Mouse (Mus musculus) MEL (cell line): ENCODE results near the gene Spem1. TPM values are rescaled to one million over a fixed set of nuclear protein-coding genes. Genes with fewer than 3 reads are reported as not detected.

ENCODE experiments used
- DNase-seq: peaks from one replicate; pipeline ENCODE4 v3.0.0; 2011; ENCODE audit warnings: low read depth, low spot score
- H3K27ac ChIP-seq: 2 replicates; pipeline ENCODE4 v1.5.1; 2012; ENCODE audit warnings: low read depth, mild to moderate bottlenecking, control low read depth, low read length, moderate library complexity; ENCODE audit not compliant: control insufficient read depth
- H3K27me3 ChIP-seq, 2 experiments: fragments of 150-350 bp in 1 of 2; sonication (generic) in 1 of 2; 2 replicates each; pipeline ENCODE4 v1.6.1; 2012; ENCODE audit warnings: low read length in 2 of 2, mild to moderate bottlenecking in 2 of 2, improper control_type of control experiment in 1 of 2, moderate library complexity in 1 of 2; ENCODE audit not compliant: insufficient read depth in 2 of 2, control insufficient read depth in 1 of 2
- H3K36me3 ChIP-seq, 2 experiments: 2 replicates each; pipeline ENCODE4 v1.6.1; 2012 to 2014; ENCODE audit warnings: low read length in 2 of 2, improper control_type of control experiment in 1 of 2, inconsistent platforms in 1 of 2, mild to moderate bottlenecking in 1 of 2; ENCODE audit not compliant: insufficient read depth in 2 of 2, control insufficient read depth in 1 of 2
- H3K4me1 ChIP-seq, 2 experiments: fragments of 150-350 bp in 1 of 2; sonication (generic) in 1 of 2; 2 replicates each; pipeline ENCODE4 v1.6.1; 2012; ENCODE audit warnings: low read length in 2 of 2, improper control_type of control experiment in 1 of 2, mild to moderate bottlenecking in 1 of 2; ENCODE audit not compliant: insufficient read depth in 2 of 2, control insufficient read depth in 1 of 2
- H3K4me3 ChIP-seq, 2 experiments: fragments of 150-350 bp in 1 of 2; sonication (generic) in 1 of 2; 2 replicates each; pipeline ENCODE4 v1.5.1; 2012; ENCODE audit warnings: low read depth in 2 of 2, low read length in 2 of 2, mild to moderate bottlenecking in 2 of 2, moderate library complexity in 2 of 2, control low read depth in 1 of 2, improper control_type of control experiment in 1 of 2; ENCODE audit not compliant: control insufficient read depth in 1 of 2, insufficient read depth in 1 of 2
- H3K79me2 ChIP-seq: 2 replicates; pipeline ENCODE4 v1.6.1; 2012; ENCODE audit warnings: mild to moderate bottlenecking, low read length, moderate library complexity; ENCODE audit not compliant: control insufficient read depth, poor library complexity, insufficient read depth
- H3K9ac ChIP-seq: 2 replicates; pipeline ENCODE4 v1.6.1; 2012; ENCODE audit warnings: low read depth, mild to moderate bottlenecking, control low read depth, low read length, moderate library complexity; ENCODE audit not compliant: control insufficient read depth, poor library complexity, severe bottlenecking
- H3K9me3 ChIP-seq: fragments of 150-350 bp; sonication (generic); replicated peaks from 2 replicates; pipeline ENCODE4 v1.6.1; 2012; ENCODE audit warnings: mild to moderate bottlenecking, low read length, improper control_type of control experiment, moderate library complexity; ENCODE audit not compliant: insufficient read depth
- CHD2 ChIP-seq: IDR thresholded peaks from 2 replicates; pipeline ENCODE4 v1.6.1; 2011; ENCODE audit warnings: low read length, improper control_type of control experiment
- ELF1 ChIP-seq: IDR thresholded peaks from 2 replicates; pipeline ENCODE4 v1.6.1; 2014; ENCODE audit warnings: low read depth, mild to moderate bottlenecking, inconsistent platforms, low read length, improper control_type of control experiment, moderate library complexity
- EP300 ChIP-seq, 2 experiments: IDR thresholded peaks; 2 replicates each; pipeline ENCODE4 v1.6.1; 2011; ENCODE audit warnings: improper control_type of control experiment in 2 of 2, low read length in 2 of 2, low read depth in 1 of 2, mild to moderate bottlenecking in 1 of 2
- ETS1 ChIP-seq: IDR thresholded peaks from 2 replicates; pipeline ENCODE4 v1.6.1; 2012; ENCODE audit warnings: low read depth, mild to moderate bottlenecking, inconsistent platforms, low read length, improper control_type of control experiment, moderate library complexity
- GABPA ChIP-seq: IDR thresholded peaks from 2 replicates; pipeline ENCODE4 v1.6.1; 2012; ENCODE audit warnings: low read depth, mild to moderate bottlenecking, inconsistent platforms, low read length, improper control_type of control experiment, moderate library complexity
- GATA1 ChIP-seq: IDR thresholded peaks from 2 replicates; pipeline ENCODE4 v1.6.1; 2011; ENCODE audit warnings: low read depth, low read length, improper control_type of control experiment
- HCFC1 ChIP-seq: IDR thresholded peaks from 2 replicates; pipeline ENCODE4 v1.6.1; 2012; ENCODE audit warnings: low read depth, mild to moderate bottlenecking, inconsistent platforms, low read length, improper control_type of control experiment, moderate library complexity
- KAT2A ChIP-seq: conservative IDR thresholded peaks from 2 replicates; pipeline ENCODE4 v1.6.1; 2012; ENCODE audit warnings: low read depth, low read length, improper control_type of control experiment, inconsistent platforms
- MAFK ChIP-seq: IDR thresholded peaks from 2 replicates; pipeline ENCODE4 v1.6.1; 2011; ENCODE audit warnings: low read depth, mild to moderate bottlenecking, low read length, improper control_type of control experiment, borderline replicate concordance
- MAX ChIP-seq: IDR thresholded peaks from 2 replicates; pipeline ENCODE4 v1.6.1; 2011; ENCODE audit warnings: low read length, improper control_type of control experiment
- MXI1 ChIP-seq: IDR thresholded peaks from 2 replicates; pipeline ENCODE4 v1.6.1; 2011; ENCODE audit warnings: mild to moderate bottlenecking, low read depth, low read length, improper control_type of control experiment
- MYB ChIP-seq: IDR thresholded peaks from 2 replicates; pipeline ENCODE4 v1.6.1; 2011; ENCODE audit warnings: mild to moderate bottlenecking, low read depth, low read length, improper control_type of control experiment
- MYC ChIP-seq: IDR thresholded peaks from 2 replicates; pipeline ENCODE4 v1.6.1; 2011; ENCODE audit warnings: low read depth, mild to moderate bottlenecking, low read length, improper control_type of control experiment, moderate library complexity
- NELFE ChIP-seq: IDR thresholded peaks from 2 replicates; pipeline ENCODE4 v1.6.1; 2011; ENCODE audit warnings: low read depth, low read length, improper control_type of control experiment
- POLR2A ChIP-seq, 2 experiments: IDR thresholded peaks; 2 replicates each; pipeline ENCODE4 v1.6.1; 2011 to 2012; ENCODE audit warnings: low read length in 2 of 2, mild to moderate bottlenecking in 2 of 2, control low read depth in 1 of 2, improper control_type of control experiment in 1 of 2, low read depth in 1 of 2, moderate library complexity in 1 of 2; ENCODE audit not compliant: control insufficient read depth in 1 of 2, insufficient read depth in 1 of 2, poor library complexity in 1 of 2
- POLR2AphosphoS2 ChIP-seq: IDR thresholded peaks from 2 replicates; pipeline ENCODE4 v1.6.1; 2011; ENCODE audit warnings: low read length, improper control_type of control experiment
- RAD21 ChIP-seq: IDR thresholded peaks from 2 replicates; pipeline ENCODE4 v1.6.1; 2011; ENCODE audit warnings: mild to moderate bottlenecking, low read depth, low read length, improper control_type of control experiment
- SIN3A ChIP-seq: IDR thresholded peaks from 2 replicates; pipeline ENCODE4 v1.6.1; 2012; ENCODE audit warnings: low read length, improper control_type of control experiment, inconsistent platforms
- TAL1 ChIP-seq: IDR thresholded peaks from 2 replicates; pipeline ENCODE4 v1.6.1; 2012; ENCODE audit warnings: mild to moderate bottlenecking, inconsistent platforms, low read length, moderate library complexity, mixed read lengths
- TBP ChIP-seq: IDR thresholded peaks from 2 replicates; pipeline ENCODE4 v1.8.0; 2011; ENCODE audit warnings: low read depth, low read length, improper control_type of control experiment
- TCF12 ChIP-seq: IDR thresholded peaks from 2 replicates; pipeline ENCODE4 v1.6.1; 2014; ENCODE audit warnings: low read depth, mild to moderate bottlenecking, inconsistent platforms, low read length, improper control_type of control experiment, moderate library complexity
- UBTF ChIP-seq: IDR thresholded peaks from 2 replicates; pipeline ENCODE4 v1.6.1; 2012; ENCODE audit warnings: low read depth, mild to moderate bottlenecking, inconsistent platforms, low read length, improper control_type of control experiment, moderate library complexity, borderline replicate concordance; ENCODE audit not compliant: insufficient read depth
- USF2 ChIP-seq, 2 experiments: IDR thresholded peaks; 2 replicates each; pipeline ENCODE4 v1.6.1; 2011 to 2012; ENCODE audit warnings: improper control_type of control experiment in 2 of 2, low read length in 2 of 2, borderline replicate concordance in 1 of 2, inconsistent platforms in 1 of 2, low read depth in 1 of 2, mild to moderate bottlenecking in 1 of 2; ENCODE audit not compliant: insufficient read depth in 1 of 2
- ZC3H11A ChIP-seq: IDR thresholded peaks from 2 replicates; pipeline ENCODE4 v1.6.1; 2012; ENCODE audit warnings: low read depth, mild to moderate bottlenecking, inconsistent platforms, low read length, improper control_type of control experiment
- polyA plus RNA-seq, 2 experiments: library from polyadenylated mRNA; stranded (reverse) in 1 of 2; unstranded in 1 of 2; fragments of >175 nt in 1 of 2; fragments of >200 nt in 1 of 2; gene quantifications; 2 replicates each; pipeline versions ENCODE4 v1.2.1 to v1.2.4; 2012; ENCODE audit warnings: low replicate concordance in 2 of 2, low read depth in 1 of 2; ENCODE audit not compliant: insufficient read length in 2 of 2, insufficient read depth in 1 of 2, missing spikeins in 1 of 2
- total RNA-seq: library from RNA; depleted of rRNA; stranded (reverse); fragments of 300-350 nt; gene quantifications from 2 replicates; pipeline ENCODE4 v1.2.3, GENCODE M21; 2012

Spem1 gene
- total and polyA plus RNA-seq, 3 experiments: 0.15 to 0.19 TPM; not detected in 1

GRCm38 (mm10) chr11:69803786-69804651, 18.0 kb downstream of the Spem1 start (continued):
- TF ChIP-seq TCF12 (no peak), TAL1 (no peak), GATA1 (no peak), NELFE (peak; percentile 14; the same call in 1 of the 2 replicates), ETS1 (no peak)
- TF ChIP-seq, all 39 proteins: peak for 14

DNA sequence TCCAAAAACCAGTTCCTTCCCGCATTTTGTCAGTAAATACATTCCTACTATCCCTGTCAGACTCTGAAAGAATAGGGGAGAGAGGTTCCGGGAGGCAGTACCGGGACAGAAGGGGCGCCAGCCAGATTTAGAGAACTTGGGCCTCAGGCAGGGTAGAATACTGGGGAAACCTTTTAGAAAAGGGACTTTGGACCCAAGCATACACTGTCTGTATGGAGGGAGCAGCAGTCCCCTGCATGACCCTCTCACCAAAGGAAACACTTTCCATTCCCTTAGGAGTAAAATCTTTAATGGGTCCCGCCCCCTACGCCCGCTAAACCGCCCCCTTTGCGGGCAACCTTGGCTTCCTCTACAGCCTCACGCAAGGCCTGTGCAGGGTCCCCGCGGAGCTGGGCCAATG, 18.7 kb downstream of the Spem1 start:
- Histone ChIP-seq H3K79me2 (peaks cover 8% of the 10 kb centered on the region; the same call in 1 of the 2 replicates), H3K27ac (no peak overlapping the region), H3K36me3 (peaks cover 0 to 8% of the 10 kb centered on the region in 2 experiments; a peak in 2 of 4 replicates), H3K4me1 (peaks cover 5 to 19% of the 10 kb centered on the region in 2 experiments; a peak in 3 of 4 replicates), H3K4me3 (peak overlapping the region; percentile 70 to 89), H3K9me3 (no peaks in the 10 kb centered on the region), H3K27me3 (no peaks in the 10 kb centered on the region), H3K9ac (peak overlapping the region; percentile 78)
- TF ChIP-seq MYC (0 out of 2 replicates have a peak, but pooled peaks have one; percentile 32), USF2 (IDR thresholded peaks at IDR 0.05; ENCODE audit: borderline replicate concordance in 1 of 2, insufficient read depth in 1 of 2, low read depth in 1 of 2, low read length in 2 of 2) (no peak), GABPA (no peak), MAX (peak; percentile 39; the same call in 1 of the 2 replicates), ELF1 (0 out of 2 replicates have a peak, but pooled peaks have one; percentile 15), ZC3H11A (peak; percentile 28; the same call in 1 of the 2 replicates)
- peak; percentile 80 for DNase-seq

DNA sequence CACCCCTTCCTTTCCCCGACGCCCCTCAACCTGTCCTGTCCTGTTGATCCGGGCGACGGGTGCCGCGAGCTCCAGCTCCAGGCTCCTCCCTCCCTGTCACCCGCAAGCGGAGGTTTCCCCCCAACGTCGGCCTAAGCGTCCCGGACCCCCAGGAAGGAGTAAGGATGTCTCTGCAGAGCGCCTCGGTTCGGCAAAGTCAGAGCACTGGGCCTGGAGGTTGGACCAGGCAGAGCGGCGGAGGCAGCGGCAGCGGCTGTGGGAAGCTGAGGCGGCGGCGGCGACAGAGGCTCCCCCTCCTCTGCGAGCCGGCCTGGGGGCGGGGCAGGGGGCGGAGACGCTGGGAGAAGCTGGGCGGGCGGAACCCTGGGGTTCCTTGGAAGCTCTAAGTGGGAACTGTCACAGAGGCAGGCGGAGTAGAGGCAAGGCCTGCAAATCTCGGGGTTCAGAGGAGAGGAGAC, 19.3 kb downstream of the Spem1 start:
- peaks cover 8% of the 10 kb centered on the region; the same call in 1 of the 2 replicates for H3K79me2 ChIP-seq
- H3K27me3 ChIP-seq: no peaks in the 10 kb centered on the region
- H3K27ac ChIP-seq: peak overlapping the region; percentile 27; the same call in 1 of the 2 replicates
- peak overlapping the region; percentile 78 for H3K9ac ChIP-seq
- H3K4me1 ChIP-seq: peaks cover 5 to 19% of the 10 kb centered on the region in 2 experiments; a peak in 3 of 4 replicates
- H3K36me3 ChIP-seq: peaks cover 0 to 8% of the 10 kb centered on the region in 2 experiments; a peak in 2 of 4 replicates
- H3K4me3 ChIP-seq: peak overlapping the region; percentile 70 to 89
- H3K9me3 ChIP-seq: no peaks in the 10 kb centered on the region
- peak; percentile 93 for DNase-seq
- no peak for TF ChIP-seq MYB
- TF ChIP-seq RAD21: no peak
- TF ChIP-seq GATA1: no peak
- TF ChIP-seq MAX: 0 out of 2 replicates have a peak, but pooled peaks have one; percentile 18
- TF ChIP-seq KAT2A: no peak; the same call in 1 of the 2 replicates
- no peak for TF ChIP-seq ELF1
- TF ChIP-seq MAFK: no peak
- TF ChIP-seq TAL1: no peak
- peak; percentile 50 to 56; a peak in 2 of 4 replicates for TF ChIP-seq POLR2A (IDR thresholded peaks at IDR 0.05; ENCODE audit: control insufficient read depth in 1 of 2, insufficient read depth in 1 of 2, low read depth in 1 of 2, low read length in 2 of 2, poor library complexity in 1 of 2)
- peak; percentile 63; the same call in 1 of the 2 replicates for TF ChIP-seq HCFC1
- TF ChIP-seq TCF12: peak; percentile 49; the same call in 1 of the 2 replicates
- TF ChIP-seq CHD2: no peak; the same call in 1 of the 2 replicates
- TF ChIP-seq MXI1: peak; percentile 78
- TF ChIP-seq SIN3A: peak; percentile 35; the same call in 1 of the 2 replicates
- TF ChIP-seq POLR2AphosphoS2: peak; percentile 73
- TF ChIP-seq ZC3H11A: no peak
- no peak; a peak in 1 of 4 replicates for TF ChIP-seq EP300 (IDR thresholded peaks at IDR 0.05; ENCODE audit: low read depth in 1 of 2, low read length in 2 of 2)
- TF ChIP-seq TBP: no peak
- 0 out of 2 replicates have a peak, but pooled peaks have one; percentile 9 for TF ChIP-seq GABPA
- peak; percentile 53 for TF ChIP-seq NELFE
- peak; percentile 92; the same call in 1 of the 2 replicates for TF ChIP-seq UBTF
- TF ChIP-seq ETS1: peak; percentile 3; the same call in 1 of the 2 replicates
